Mouse (Mus musculus) adrenal gland (tissue): Measurements from ENCODE around the gene Six5.

ENCODE experiments used
- intact Hi-C: fragments of 180-260 bp; cut with DNase I; formaldehyde crosslinking; loops from one replicate; pipeline ENCODE4 v1.15.1; 2025
- long read RNA-seq, 2 experiments: library from polyadenylated mRNA; unstranded; transcript quantifications; one replicate each; pipeline ENCODE4 v2.0.0; 2020; ENCODE audit warnings: borderline replicate concordance in 1 of 2; ENCODE audit not compliant: insufficient replicate concordance in 1 of 2

The Six5 gene
- long read RNA-seq, experiment 1, partial matches to known transcripts = 2 of 3 reads
- long read RNA-seq, experiment 1, other reads (novel, unspliced or antisense) = 1 of 3 reads
- long read RNA-seq, experiment 2, partial matches to known transcripts = 1 of 5 reads
- long read RNA-seq, experiment 2, other reads (novel, unspliced or antisense) = 3 of 5 reads

DNA sequence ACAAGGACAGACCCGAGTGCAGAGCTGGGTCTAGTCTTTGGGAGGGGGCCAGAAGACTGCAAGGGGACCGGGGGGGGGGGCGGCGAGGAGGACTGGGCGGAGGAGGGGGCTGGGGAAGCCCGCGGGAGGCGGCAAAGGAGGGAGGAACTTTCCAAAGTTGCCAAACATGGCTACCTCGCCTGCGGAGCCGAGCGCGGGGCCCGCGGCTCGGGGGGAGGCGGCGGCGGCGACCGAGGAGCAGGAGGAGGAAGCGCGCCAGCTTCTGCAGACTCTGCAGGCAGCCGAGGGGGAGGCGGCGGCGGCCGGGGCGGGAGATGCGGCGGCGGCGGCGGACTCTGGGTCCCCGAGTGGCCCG, at the start of gene Six5:
Six5 (plus strand) TSS at position 124 of the 355 bp plus-strand sequence.
- intact Hi-C loops = no loop called here

GRCm38 (mm10) chr7:19044616-19045015, 49.8 kb upstream of the Six5 start:
- intact Hi-C loops = no loop called here

GRCm38 (mm10) chr7:19046286-19047069, 47.9 kb upstream of the Six5 start:
- intact Hi-C loops = no loop called here

- intact Hi-C loops = no loop called here
These were observed 46.3 kb upstream of the Six5 start for GRCm38 (mm10) chr7:19048006-19048527.

DNA sequence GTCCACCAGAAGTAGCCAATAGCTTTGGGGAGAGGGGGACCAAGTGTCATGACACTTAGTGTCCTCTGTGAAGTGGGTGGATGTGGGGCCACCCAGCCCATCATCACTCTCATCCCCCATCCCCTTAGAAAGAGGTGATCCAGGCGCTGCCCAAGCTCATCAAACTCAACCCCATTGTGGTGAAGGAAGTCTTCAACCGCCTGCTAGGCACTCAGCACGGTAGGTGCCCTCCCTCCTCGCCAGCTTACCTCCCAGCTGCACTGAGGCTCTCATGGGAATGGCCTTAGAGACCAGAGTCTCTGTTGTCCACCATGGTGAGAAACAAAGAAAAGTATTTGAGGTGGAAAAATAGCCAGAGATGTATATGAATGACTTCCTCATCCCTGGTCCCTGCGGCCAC, 45.1 kb upstream of the Six5 start:
- intact Hi-C loops = no loop called here

- intact Hi-C loops = no loop called here
These were observed 44.2 kb upstream of the Six5 start for GRCm38 (mm10) chr7:19050172-19050571.

DNA sequence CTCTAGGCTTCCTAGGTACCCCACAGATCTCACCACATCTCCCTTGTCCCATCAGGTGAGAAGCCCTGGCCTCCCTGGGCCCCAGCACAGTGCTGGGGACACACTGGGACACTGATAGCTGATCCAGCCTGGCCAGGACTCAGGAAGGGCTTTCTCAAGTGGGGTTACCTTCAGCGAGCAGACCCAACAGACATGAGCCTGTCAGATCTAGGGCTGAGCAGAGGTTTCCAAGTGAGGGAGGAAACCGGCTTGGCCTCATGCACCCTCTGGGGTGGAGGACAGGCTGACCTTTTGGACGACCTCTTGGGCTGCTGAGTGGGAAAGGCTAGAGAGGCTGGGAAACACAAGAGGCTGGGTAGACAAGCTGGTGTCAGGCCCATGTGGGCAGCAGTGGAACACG, 43.2 kb upstream of the Six5 start:
- intact Hi-C loops = no loop called here

- intact Hi-C loops = no loop called here
These were observed 41.9 kb upstream of the Six5 start for GRCm38 (mm10) chr7:19052345-19053135.

GRCm38 (mm10) chr7:19053136-19053532, 41.3 kb upstream of the Six5 start:
- intact Hi-C loops = no loop called here

- intact Hi-C loops = no loop called here
These were observed 40.2 kb upstream of the Six5 start, which contains the start of gene Rsph6a for GRCm38 (mm10) chr7:19054047-19054776. Gene Rsph6a, plus strand, starts transcription at chr7:19054690.

- intact Hi-C loops = no loop called here
These were observed 39.7 kb upstream of the Six5 start for GRCm38 (mm10) chr7:19054777-19055076.

DNA sequence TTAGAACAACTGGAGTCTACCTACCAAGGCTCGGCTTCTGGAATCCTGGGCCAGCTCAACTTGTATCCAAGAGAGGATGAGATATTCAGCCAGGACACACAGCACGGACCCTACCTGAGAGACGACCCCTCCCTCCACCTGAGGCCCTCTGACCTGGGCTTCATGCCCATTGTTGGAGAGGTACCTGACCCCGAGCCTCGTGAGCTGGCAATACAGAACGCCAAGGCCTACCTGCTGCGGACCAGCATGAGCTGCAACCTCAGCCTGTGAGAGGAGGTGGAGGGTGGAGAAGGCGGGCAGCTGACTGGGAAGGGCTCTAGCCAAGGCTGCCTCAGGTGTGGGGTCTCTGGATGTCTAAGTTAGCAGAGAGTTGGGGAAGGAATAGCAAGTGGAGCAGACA, 39.3 kb upstream of the Six5 start:
- intact Hi-C loops = no loop called here

DNA sequence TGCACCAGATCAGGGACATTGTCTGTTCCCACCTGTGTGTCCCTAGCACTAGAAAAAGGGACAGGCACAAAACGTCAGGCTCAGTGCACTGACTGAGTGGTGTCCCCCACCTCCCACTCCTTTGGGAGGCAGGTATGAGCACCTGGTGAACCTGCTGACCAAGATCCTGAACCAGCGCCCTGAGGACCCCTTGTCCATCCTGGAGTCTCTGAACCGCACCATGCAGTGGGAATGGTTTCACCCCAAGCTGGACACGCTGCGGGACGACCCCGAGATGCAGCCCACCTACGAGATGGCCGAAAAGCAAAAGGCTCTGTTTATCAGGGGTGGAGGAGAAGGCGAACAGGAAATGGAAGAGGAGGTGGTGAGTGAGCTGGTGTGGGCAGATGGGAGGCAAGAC, 37.0 kb upstream of the Six5 start:
- intact Hi-C loops = no loop called here

DNA sequence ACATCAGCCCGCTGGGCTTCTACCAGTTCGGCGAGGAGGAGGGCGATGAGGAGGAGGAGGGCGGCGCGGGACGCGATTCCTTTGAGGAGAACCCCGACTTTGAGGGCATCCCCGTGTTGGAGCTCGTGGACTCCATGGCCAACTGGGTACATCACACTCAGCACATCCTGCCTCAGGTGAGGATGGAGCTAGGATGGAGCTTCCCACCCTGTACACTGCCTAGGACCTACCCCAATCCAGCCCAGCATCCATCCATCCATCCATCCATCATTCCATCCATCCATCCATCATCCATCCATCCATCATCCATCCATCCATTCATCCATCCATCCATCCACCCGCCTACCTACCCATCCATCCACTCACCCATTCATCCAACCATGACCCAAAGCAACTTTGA, 28.5 kb upstream of the Six5 start:
- intact Hi-C loops = no loop called here

- intact Hi-C loops = no loop called here
These were observed 27.3 kb upstream of the Six5 start for GRCm38 (mm10) chr7:19067063-19067462.

DNA sequence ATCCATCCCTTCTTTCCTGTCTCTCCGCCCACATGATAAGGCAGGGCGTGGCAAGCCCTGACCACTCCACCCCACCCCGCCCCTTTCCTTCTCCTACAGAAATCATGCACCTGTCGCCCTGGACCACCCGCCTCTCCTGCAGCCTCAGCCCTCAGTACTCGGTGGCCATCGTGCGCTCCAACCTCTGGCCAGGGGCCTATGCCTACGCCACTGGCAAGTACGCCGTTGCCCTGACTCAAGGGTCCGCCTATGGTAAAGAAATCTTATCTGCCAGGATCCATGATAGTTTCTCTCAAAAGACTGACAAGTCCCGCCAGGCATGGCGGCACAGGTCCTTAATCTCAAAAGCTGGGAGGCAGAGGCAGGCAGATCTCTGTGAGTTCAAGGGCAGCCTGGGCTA, 26.5 kb upstream of the Six5 start:
- intact Hi-C loops = no loop called here

DNA sequence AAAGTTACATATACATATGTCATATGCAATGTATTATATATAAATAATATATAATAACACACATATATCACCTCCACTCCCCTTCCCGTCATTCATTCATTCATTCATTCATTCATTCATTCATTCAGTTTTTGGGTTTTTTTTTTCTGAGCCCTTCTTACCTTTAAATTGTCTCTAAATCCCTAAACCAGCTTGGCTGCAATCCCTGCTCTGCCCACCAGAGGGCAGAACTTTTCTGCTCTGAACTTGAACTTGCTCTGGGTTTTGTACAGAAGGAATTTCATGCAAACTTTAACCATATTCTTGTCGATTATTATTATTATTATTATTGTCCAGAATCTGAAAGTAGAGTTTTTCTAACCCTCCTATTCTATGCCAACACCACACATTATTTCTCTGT, 25.7 kb upstream of the Six5 start:
- intact Hi-C loops = no loop called here

DNA sequence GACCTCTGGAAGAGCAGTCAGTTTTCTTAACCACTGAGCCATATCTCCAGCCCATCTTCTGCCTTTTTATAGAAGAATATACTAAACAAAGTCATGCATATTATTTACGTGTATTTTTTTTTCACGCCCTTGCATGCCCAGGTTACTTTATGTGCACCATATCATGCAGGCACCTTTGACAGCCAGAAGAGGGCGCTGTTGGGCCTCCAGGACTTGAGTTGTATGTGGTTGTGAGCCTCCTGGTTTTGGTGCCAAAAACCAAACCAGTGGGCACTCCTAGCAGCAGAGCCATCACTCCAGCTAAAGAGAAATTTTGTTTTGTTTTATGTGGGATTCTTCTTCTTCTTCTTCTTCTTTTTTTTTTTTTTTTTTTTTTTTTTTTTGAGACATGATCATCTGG, 24.9 kb upstream of the Six5 start:
- intact Hi-C loops = no loop called here

DNA sequence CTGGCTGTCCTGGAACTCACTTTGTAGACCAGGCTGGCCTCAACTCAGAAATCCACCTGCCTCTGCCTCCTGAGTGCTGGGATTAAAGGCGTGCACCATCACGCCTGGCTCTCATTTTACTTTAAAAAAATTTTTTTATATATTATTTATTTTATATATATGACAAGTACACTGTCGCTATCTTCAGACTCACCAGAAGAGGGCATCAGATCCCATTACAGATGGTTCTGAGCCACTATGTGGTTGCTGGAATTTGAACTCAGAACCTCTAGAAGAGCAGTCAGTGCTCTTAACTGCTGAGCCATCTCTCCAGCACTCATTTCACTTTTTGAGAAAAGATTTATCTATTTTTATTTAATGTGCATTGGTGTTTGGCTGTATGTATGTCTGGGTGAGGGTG, 23.4 kb upstream of the Six5 start:
- intact Hi-C loops = loop anchor here (2.0 kb wide), 1 partner anchor 22 kb away; no protein-coding TSS in a partner anchor

DNA sequence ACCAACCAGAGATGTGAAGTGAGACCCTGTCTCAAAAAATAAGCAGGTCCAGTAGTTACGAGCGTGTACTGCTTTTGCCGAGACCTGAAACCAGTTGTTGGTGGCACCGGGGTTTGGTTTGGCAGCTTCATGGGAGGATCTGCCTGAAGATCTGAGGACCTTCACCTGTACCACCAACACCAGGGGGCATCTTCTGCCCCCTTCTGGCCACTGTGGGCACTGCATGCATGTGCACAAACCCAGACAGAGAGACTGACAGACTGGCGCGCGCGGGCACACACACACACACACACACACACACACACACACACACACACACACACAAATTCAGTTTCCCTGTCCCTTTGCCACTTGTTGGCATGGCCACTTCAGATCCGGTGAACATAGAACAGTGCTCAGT, 20.9 kb upstream of the Six5 start:
- intact Hi-C loops = no loop called here

- intact Hi-C loops = no loop called here
These were observed 19.9 kb upstream of the Six5 start for GRCm38 (mm10) chr7:19074494-19074893.

DNA sequence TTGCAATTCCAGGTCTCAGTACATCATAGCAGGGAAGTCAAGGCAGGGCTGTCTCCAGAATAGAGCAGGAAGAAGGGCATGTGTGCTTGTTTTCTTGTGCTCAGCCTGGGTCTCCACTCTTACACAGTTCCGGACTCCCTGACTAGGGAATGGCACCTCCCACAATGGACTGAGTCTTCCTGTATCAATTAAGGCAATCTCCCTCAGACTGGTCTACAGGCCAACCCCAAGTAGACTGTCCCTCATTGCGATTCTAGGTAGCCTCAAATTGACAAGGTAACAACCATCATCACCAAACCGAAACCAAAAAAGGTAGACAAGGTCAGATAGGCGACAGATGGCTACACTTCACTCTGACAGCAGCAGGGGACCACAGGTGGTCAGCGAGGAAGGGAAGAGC, 19.2 kb upstream of the Six5 start:
- intact Hi-C loops = no loop called here
